Mouse (Mus musculus) neutrophil, adult 83 days (primary cell): ENCODE results near the gene Rac3. TPM values are rescaled to one million over a fixed set of nuclear protein-coding genes. Genes with fewer than 3 reads are reported as not detected.

Experiments
- total RNA-seq, 2 experiments: library from RNA; stranded (reverse); gene quantifications; one replicate each; pipeline ENCODE4 v1.2.4; 2023

The Rac3 gene
- under 1 TPM in 1 of 2 experiments, not detected in 1; 0.33 TPM for total RNA-seq

GRCm38 (mm10) chr11:120721124-120722066 lies at the start of gene Rac3:
Rac3 (plus strand) TSS chr11:120721470.

DNA sequence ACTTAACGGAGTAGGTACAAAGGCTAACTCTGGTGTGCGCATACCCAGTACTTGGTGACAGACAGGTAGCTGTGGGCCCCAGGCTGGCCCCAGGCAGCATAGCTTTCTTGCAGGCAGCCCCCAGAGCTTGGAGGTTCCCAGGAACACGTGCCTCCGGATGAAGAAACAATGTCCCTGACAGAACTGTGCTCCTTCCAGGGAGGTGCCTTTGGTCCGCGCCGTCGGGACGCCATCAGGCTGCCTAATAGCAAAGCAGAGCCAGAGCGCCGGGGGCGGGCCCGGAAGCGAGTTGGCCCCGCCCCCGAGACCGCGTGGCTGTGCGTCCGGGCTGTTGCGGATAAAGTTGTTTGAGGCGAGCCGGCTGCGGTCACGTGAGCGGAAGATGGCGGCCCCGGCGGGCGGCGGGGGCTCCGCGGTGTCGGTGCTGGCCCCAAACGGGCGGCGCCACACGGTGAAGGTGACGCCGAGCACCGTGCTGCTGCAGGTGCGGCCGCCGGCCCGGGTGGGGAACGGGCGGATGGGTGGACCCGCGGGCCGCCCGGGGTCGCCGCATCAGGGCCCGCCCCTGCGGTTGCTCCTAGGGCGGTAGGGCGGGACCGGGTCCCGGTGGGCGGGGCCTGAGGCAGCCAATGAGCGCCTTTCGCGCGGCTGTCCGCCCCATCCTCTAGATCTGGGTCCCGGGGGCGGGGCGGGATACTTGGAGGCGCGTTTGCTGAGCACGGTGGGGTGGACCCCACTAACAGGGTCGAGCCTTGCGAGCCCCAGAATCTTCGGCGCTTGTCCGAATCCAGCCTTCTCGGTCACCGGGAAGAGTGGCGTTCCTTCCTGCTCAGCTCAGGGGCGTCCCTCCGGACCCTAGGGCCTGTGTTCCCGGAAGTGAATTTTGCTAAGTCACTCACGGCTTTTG lies 48.3 kb upstream of the Rac3 start, which contains the start of gene Aspscr1:
Gene Aspscr1 (plus strand): TSS at position 287 of the 907 bp plus-strand sequence.

DNA sequence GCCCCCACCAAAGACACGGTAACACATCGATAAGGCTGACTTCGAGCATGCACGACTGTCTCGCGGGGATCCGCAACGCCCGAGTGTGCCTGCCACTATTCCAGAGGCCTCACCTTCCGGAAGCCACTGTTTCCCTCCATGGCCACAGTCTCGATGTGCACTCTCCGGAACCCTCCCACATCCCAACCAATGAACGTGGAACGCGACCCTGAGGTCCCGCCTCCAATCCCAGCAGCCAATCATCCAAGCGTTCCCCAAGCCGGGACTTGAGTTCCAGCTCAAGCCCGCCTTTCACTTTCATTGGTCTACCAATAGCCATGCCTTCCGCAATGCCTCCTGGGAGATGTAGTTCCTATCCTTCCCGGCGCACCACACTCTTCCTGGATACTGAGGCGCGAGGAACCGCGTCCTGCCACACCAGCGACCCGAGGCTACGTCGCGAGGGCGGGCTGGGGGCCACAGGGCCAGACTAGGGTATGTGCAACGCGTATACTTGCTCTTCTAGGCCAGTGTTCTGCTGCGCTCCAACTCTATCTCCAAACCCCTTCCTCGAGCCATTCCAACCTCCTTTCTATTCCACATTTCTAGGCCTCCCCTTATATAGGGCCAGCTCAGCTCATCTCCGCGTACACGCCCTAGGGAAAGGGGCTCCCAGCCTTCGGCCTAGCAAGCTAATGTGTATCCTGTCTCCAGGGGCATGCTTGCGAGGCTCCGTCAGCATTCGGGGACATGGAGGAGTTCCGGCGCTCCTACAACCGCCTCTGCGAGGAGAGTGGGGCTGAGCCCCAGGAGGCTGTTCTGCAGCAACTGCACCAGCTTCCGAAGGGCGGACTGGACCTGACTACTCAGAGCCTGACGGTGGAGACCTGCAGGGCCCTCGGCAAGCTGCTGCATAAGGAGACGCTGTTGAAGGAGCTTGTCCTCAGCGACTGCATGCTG lies 7.4 kb upstream of the Rac3 start, which contains the start of the genes Cenpx and Lrrc45:
Gene Cenpx (minus strand): TSS at position 159 of the 939 bp plus-strand sequence.
Gene Lrrc45 (plus strand): TSS at position 346 of the 939 bp plus-strand sequence.

DNA sequence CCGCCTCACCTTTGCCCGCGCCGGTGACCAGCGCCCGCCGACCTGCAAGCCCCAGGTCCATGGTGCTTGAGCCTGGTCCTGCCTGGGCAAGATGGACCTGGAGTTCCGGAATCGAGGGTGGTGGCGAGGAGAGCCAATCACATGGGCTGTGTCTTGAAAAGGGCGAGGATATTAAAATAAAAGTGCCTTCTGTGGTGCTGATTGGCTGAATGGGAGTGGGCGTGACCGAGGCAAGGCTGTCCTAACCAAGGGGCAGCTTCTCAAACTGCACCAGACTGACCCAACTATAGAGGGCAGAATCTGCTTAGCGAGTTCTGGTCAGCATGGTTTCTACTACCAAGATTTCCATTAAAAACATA lies 5.9 kb downstream of the Rac3 start, which contains the start of gene Dcxr:
Gene Dcxr (minus strand): TSS at position 113 of the 359 bp plus-strand sequence.

GRCm38 (mm10) chr11:120731858-120732680 lies 10.8 kb downstream of the Rac3 start, which contains the start of gene Cbr2:
Cbr2 (minus strand) TSS chr11:120732114.

DNA sequence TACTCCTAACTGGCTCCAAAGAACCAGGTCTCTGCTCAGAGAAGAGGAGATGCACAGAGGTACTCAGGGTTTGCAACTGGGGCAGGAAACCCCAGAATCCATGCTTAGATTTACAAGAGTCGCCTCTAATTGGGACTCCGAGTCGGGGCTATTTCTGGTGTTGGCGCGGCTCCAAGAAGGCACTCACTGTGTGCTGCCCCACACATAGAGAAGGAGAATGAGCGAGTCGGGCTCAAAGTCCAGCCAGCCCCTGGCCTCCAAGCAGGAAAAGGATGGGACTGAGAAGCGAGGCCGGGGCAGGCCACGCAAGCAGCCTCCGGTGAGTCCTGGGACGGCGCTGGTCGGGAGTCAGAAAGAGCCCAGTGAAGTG lies 41.4 kb downstream of the Rac3 start, which contains the start of gene Hmga1b:
Gene Hmga1b (plus strand): TSS at position 123 of the 370 bp plus-strand sequence.

Other genes with a start within 250 kb of the Rac3 start
- gene Mrpl12, start 236.9 kb upstream of the Rac3 start, total RNA-seq, result 10 to 100 TPM; 18.3 to 23.1 TPM
- 10 to 100 TPM; 16.4 to 19.3 TPM for gene Slc25a10, start 229.6 kb upstream of the Rac3 start, total RNA-seq
- not detected for gene Gcgr, start 190.8 kb upstream of the Rac3 start, total RNA-seq
- 10 to 100 TPM; 34.2 to 37.3 TPM for gene Mcrip1, start 171.7 kb upstream of the Rac3 start, total RNA-seq
- gene Ppp1r27, start 170.3 kb upstream of the Rac3 start, total RNA-seq, result under 1 TPM in 1 of 2 experiments, not detected in 1; 0.75 TPM
- gene P4hb, start 148.2 kb upstream of the Rac3 start, total RNA-seq, result 100 to 1,000 TPM; 266 to 274 TPM
- gene Arhgdia, start 139.8 kb upstream of the Rac3 start, total RNA-seq, result 100 to 1,000 TPM; 361 to 393 TPM
- 100 to 1,000 TPM; 143 to 147 TPM for gene Alyref, start 123.1 kb upstream of the Rac3 start, total RNA-seq
- 10 to 100 TPM; 49.3 to 52.8 TPM for gene Anapc11, start 123.0 kb upstream of the Rac3 start, total RNA-seq
- gene Npb, start 113.0 kb upstream of the Rac3 start, total RNA-seq, result 1 to 10 TPM; 1.2 to 1.5 TPM
- 10 to 100 TPM; 37.2 to 38.3 TPM for gene Pcyt2, start 103.5 kb upstream of the Rac3 start, total RNA-seq
- gene Sirt7, start 96.2 kb upstream of the Rac3 start, total RNA-seq, result 100 to 1,000 TPM; 119 to 120 TPM
- gene Mafg, start 87.9 kb upstream of the Rac3 start, total RNA-seq, result 100 to 1,000 TPM; 107 to 135 TPM
- gene Pycr1, start 77.7 kb upstream of the Rac3 start, total RNA-seq, result 1 to 10 TPM; 1.1 to 1.2 TPM
- gene Myadml2, start 73.3 kb upstream of the Rac3 start, total RNA-seq, result not detected
- gene Notum, start 60.3 kb upstream of the Rac3 start, total RNA-seq, result under 1 TPM in 1 of 2 experiments, not detected in 1; 0.39 TPM
- 10 to 100 TPM; 85.4 to 88.2 TPM for gene Aspscr1, start 48.5 kb upstream of the Rac3 start, total RNA-seq
- 10 to 100 TPM; 33.5 to 39.0 TPM for gene Cenpx, start 7.7 kb upstream of the Rac3 start, total RNA-seq
- 10 to 100 TPM; 12.8 to 17.1 TPM for gene Lrrc45, start 7.5 kb upstream of the Rac3 start, total RNA-seq
- 1 to 10 TPM; 8.3 to 8.5 TPM for gene Dcxr, start 5.8 kb downstream of the Rac3 start, total RNA-seq
- 1 to 10 TPM; 7.3 to 9.0 TPM for gene Cbr2, start 10.6 kb downstream of the Rac3 start, total RNA-seq
- gene Hmga1b, start 41.3 kb downstream of the Rac3 start, total RNA-seq, result 10 to 100 TPM; 40.0 to 43.8 TPM
- gene Rfng, start 62.7 kb downstream of the Rac3 start, total RNA-seq, result 10 to 100 TPM; 14.0 to 15.3 TPM
- 10 to 100 TPM; 38.0 to 39.9 TPM for gene Gps1, start 62.8 kb downstream of the Rac3 start, total RNA-seq
- 10 to 100 TPM; 31.0 to 32.0 TPM for gene Dus1l, start 74.9 kb downstream of the Rac3 start, total RNA-seq
- 10 to 100 TPM; 28.3 to 29.7 TPM for gene Fasn, start 103.1 kb downstream of the Rac3 start, total RNA-seq
- gene Ccdc57, start 211.4 kb downstream of the Rac3 start, total RNA-seq, result 1 to 10 TPM; 4.2 to 4.5 TPM
- gene Slc16a3, start 227.0 kb downstream of the Rac3 start, total RNA-seq, result 100 to 1,000 TPM; 484 to 693 TPM